Mouse (Mus musculus) hindbrain, embryonic 16.5 days (tissue): ENCODE data around the gene Fgf5. TPM values are rescaled to one million over a fixed set of nuclear protein-coding genes. Genes with fewer than 3 reads are reported as not detected.

Experiments used
- ATAC-seq: fragments of 200-750 bp; cut with Nextera tagmentation; 2 replicates; pipeline ENCODE4 v1.8.0; 2017; ENCODE audit warnings: moderate TSS enrichment, moderate library complexity
- H3K27ac ChIP-seq: fragments of 300-500 bp; sonication (generic); 2 replicates; pipeline ENCODE4 v1.5.1; 2014; ENCODE audit warnings: low read depth, mild to moderate bottlenecking, control low read depth, low read length, moderate library complexity
- H3K27me3 ChIP-seq: fragments of 300-500 bp; sonication (generic); replicated peaks from 2 replicates; pipeline ENCODE4 v1.6.1; 2014; ENCODE audit warnings: low read length; ENCODE audit not compliant: control insufficient read depth, insufficient read depth
- H3K36me3 ChIP-seq: fragments of 300-500 bp; sonication (generic); 2 replicates; pipeline ENCODE4 v1.6.1; 2014; ENCODE audit warnings: mild to moderate bottlenecking, low read length, moderate library complexity, mixed read lengths; ENCODE audit not compliant: control insufficient read depth, insufficient read depth
- H3K4me1 ChIP-seq: fragments of 300-500 bp; sonication (generic); 2 replicates; pipeline ENCODE4 v1.6.1; 2014; ENCODE audit warnings: low read depth, low read length; ENCODE audit not compliant: control insufficient read depth, insufficient read depth
- H3K4me2 ChIP-seq: fragments of 300-500 bp; sonication (generic); 2 replicates; pipeline ENCODE4 v1.6.1; 2014; ENCODE audit warnings: mild to moderate bottlenecking, low read length, control low read depth, moderate library complexity
- H3K4me3 ChIP-seq: fragments of 300-500 bp; sonication (generic); 2 replicates; pipeline ENCODE4 v1.5.1; 2014; ENCODE audit warnings: mild to moderate bottlenecking, low read length, control low read depth, moderate library complexity
- H3K9ac ChIP-seq: fragments of 300-500 bp; sonication (generic); 2 replicates; pipeline ENCODE4 v1.6.1; 2014; ENCODE audit warnings: low read depth, mild to moderate bottlenecking, control low read depth, low read length, moderate library complexity
- H3K9me3 ChIP-seq: fragments of 300-500 bp; sonication (generic); 2 replicates; pipeline ENCODE4 v1.6.1; 2014; ENCODE audit warnings: mild to moderate bottlenecking, low read length, moderate library complexity; ENCODE audit not compliant: control insufficient read depth
- WGBS: fragments of 180-500 bp; shearing (Covaris S2); extraction: QIAGEN DNeasy Blood & Tissue Kit; methylation state at CpG from one replicate; pipeline ENCODE4 v1.1.7; 2014; 5-methylcytosine and 5-hydroxymethylcytosine counted together
- polyA plus RNA-seq: library from polyadenylated mRNA; unstranded; fragments of >200 nt; fragmentation: Nextera tagmentation; extraction: Ambion mirVana; gene quantifications from 2 replicates; pipeline ENCODE4 v1.2.1, GENCODE M21; 2015

The Fgf5 gene
- polyA plus RNA-seq: 2.2 and 2.9 TPM in 2 replicates

DNA sequence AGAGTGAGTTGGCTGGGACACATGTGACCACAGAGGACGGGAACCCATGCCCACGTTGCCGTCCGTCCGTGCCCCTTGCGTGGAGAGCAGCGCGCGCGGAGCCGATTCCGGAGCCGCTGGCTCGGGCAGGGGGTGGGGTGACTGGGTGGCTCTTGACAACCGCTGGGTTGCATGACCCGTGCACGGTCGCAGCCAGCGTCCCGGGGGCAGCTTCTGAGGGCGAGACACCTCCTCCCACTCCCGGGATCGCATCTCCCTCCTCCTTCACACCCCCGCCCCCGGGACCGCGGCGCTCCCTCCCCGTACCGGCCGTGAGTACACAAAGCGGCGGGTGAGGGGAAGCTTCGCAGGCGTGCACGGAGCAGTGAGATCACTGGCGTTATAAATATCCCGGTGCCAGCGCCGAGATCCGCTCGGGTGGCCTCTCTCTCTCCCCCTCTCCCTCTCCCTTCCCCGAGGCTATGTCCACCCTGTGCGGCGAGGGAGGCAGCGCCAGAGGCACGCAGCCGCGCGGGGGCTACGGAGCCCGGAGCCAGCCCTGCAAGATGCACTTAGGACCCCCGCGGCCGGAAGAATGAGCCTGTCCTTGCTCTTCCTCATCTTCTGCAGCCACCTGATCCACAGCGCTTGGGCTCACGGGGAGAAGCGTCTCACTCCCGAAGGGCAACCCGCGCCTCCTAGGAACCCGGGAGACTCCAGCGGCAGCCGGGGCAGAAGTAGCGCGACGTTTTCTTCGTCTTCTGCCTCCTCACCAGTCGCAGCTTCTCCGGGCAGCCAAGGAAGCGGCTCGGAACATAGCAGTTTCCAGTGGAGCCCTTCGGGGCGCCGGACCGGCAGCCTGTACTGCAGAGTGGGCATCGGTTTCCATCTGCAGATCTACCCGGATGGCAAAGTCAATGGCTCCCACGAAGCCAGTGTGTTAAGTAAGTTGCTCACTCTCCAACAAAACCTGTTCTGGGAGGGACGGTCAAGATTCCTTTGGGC is at the start of gene Fgf5:
TSS of gene Fgf5 (plus strand) at position 347 of the 984 bp plus-strand sequence.
- Histone ChIP-seq H3K4me3 (peak within 1 kb of the TSS; percentile 70), H3K9me3 (no peaks in the 10 kb centered on the region), H3K27me3 (peaks cover 10% of the 10 kb centered on the region), H3K9ac (peak within 1 kb of the TSS; percentile 77), H3K4me1 (peaks cover 9% of the 10 kb centered on the region), H3K36me3 (no peaks in the 10 kb centered on the region), H3K27ac (peak within 1 kb of the TSS; percentile 12; the same call in 1 of the 2 replicates), H3K4me2 (peak within 1 kb of the TSS; percentile 99)
- peak; percentile 91 for ATAC-seq
- under 1% methylated on average over 70 of the region's 80 CpGs for WGBS

GRCm38 (mm10) chr5:98212501-98212900 is 41.5 kb upstream of the Fgf5 start:
- no peak overlapping the region for H3K9ac ChIP-seq
- no peaks in the 10 kb centered on the region for H3K36me3 ChIP-seq
- H3K9me3 ChIP-seq: no peaks in the 10 kb centered on the region
- no peak overlapping the region for H3K4me3 ChIP-seq
- H3K27me3 ChIP-seq: no peaks in the 10 kb centered on the region
- H3K27ac ChIP-seq: no peak overlapping the region
- H3K4me1 ChIP-seq: no peaks in the 10 kb centered on the region
- ATAC-seq: no peak
- WGBS: 71% methylated on average over 4 of the region's 4 CpGs
- H3K4me2 ChIP-seq: no peak overlapping the region

GRCm38 (mm10) chr5:98221956-98222355 is 32.0 kb upstream of the Fgf5 start:
- Histone ChIP-seq H3K4me2 (no peak overlapping the region), H3K27ac (no peak overlapping the region), H3K4me1 (no peaks in the 10 kb centered on the region), H3K9me3 (0 out of 2 replicates have a peak, but pooled peaks cover 3% of the 10 kb centered on the region), H3K27me3 (no peaks in the 10 kb centered on the region), H3K9ac (no peak overlapping the region), H3K36me3 (no peaks in the 10 kb centered on the region), H3K4me3 (no peak overlapping the region)
- ATAC-seq: no peak
- WGBS: 74% methylated on average over 4 of the region's 4 CpGs

DNA sequence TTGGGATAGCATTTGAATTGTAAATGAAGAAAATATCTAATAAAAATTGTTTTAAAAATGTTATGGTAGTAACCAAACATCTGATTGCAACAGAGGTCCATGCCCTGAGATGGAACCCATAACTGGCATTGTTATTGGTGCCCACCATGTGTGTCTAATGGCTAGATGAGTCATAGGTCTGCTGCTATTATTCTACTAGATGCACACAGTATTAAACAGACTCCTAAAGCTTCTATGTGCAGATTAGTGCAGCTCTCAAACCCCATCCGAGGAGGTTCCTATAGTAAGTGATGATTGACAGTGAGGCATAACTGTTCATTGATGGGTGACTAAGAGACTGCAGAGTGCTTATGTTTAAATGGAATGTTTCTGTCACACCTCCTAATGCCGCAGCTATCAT is 27.3 kb upstream of the Fgf5 start:
- H3K9me3 ChIP-seq: 0 out of 2 replicates have a peak, but pooled peaks cover 3% of the 10 kb centered on the region
- no peak for ATAC-seq
- no peaks in the 10 kb centered on the region for H3K36me3 ChIP-seq
- no peak overlapping the region for H3K4me2 ChIP-seq
- no peak overlapping the region for H3K4me3 ChIP-seq
- no peak overlapping the region for H3K9ac ChIP-seq
- H3K4me1 ChIP-seq: no peaks in the 10 kb centered on the region
- 53% methylated on average over 2 of the region's 2 CpGs for WGBS
- H3K27ac ChIP-seq: no peak overlapping the region
- H3K27me3 ChIP-seq: no peaks in the 10 kb centered on the region

- no peak overlapping the region for H3K4me3 ChIP-seq
- ATAC-seq: peak; percentile 50; the same call in 1 of the 2 replicates
- H3K27me3 ChIP-seq: no peaks in the 10 kb centered on the region
- 0 out of 2 replicates have a peak, but pooled peaks cover 3% of the 10 kb centered on the region for H3K9me3 ChIP-seq
- no peak overlapping the region for H3K4me2 ChIP-seq
- WGBS: 73% methylated on average over 6 of the region's 6 CpGs
- H3K9ac ChIP-seq: no peak overlapping the region
- no peaks in the 10 kb centered on the region for H3K36me3 ChIP-seq
- H3K4me1 ChIP-seq: no peaks in the 10 kb centered on the region
- no peak overlapping the region for H3K27ac ChIP-seq
Measured at GRCm38 (mm10) chr5:98229456-98229855, 24.5 kb upstream of the Fgf5 start.

DNA sequence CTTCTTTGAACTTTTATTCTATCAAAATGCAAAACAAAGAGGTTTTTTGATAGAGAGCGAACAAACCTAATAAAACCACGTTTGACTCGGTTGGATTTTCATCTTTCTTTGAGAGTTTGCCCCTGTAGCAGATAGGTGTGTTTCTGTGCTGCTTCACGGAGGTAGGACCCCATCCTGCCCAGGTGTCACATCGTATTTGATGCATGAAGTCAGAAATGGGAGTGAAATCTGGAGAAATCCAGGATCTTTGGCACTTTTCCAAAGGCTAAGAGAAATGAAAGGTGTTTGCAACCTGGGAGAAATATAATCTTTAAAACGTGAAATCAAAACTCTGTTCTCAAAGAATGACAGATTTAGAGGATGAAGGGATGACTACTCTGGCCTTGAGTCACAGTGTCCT is 15.5 kb upstream of the Fgf5 start:
- Histone ChIP-seq H3K27ac (no peak overlapping the region), H3K4me2 (no peak overlapping the region), H3K4me3 (no peak overlapping the region), H3K9ac (no peak overlapping the region), H3K9me3 (no peaks in the 10 kb centered on the region), H3K36me3 (no peaks in the 10 kb centered on the region), H3K27me3 (no peaks in the 10 kb centered on the region), H3K4me1 (no peaks in the 10 kb centered on the region)
- ATAC-seq: no peak
- 87% methylated on average over 6 of the region's 6 CpGs for WGBS

GRCm38 (mm10) chr5:98241322-98241829 is 12.6 kb upstream of the Fgf5 start:
- no peaks in the 10 kb centered on the region for H3K36me3 ChIP-seq
- no peak overlapping the region for H3K4me3 ChIP-seq
- H3K27me3 ChIP-seq: no peaks in the 10 kb centered on the region
- no peak overlapping the region for H3K9ac ChIP-seq
- no peak for ATAC-seq
- H3K4me2 ChIP-seq: no peak overlapping the region
- 96% methylated on average over 12 of the region's 12 CpGs for WGBS
- H3K4me1 ChIP-seq: no peaks in the 10 kb centered on the region
- no peak overlapping the region for H3K27ac ChIP-seq
- H3K9me3 ChIP-seq: no peaks in the 10 kb centered on the region

- no peak overlapping the region for H3K9ac ChIP-seq
- ATAC-seq: no peak
- H3K27me3 ChIP-seq: no peaks in the 10 kb centered on the region
- no peaks in the 10 kb centered on the region for H3K36me3 ChIP-seq
- H3K9me3 ChIP-seq: no peaks in the 10 kb centered on the region
- no peak overlapping the region for H3K27ac ChIP-seq
- H3K4me2 ChIP-seq: no peak overlapping the region
- H3K4me1 ChIP-seq: no peaks in the 10 kb centered on the region
- WGBS: 71% methylated on average over 8 of the region's 8 CpGs
- no peak overlapping the region for H3K4me3 ChIP-seq
Measured at GRCm38 (mm10) chr5:98245303-98245702, 8.7 kb upstream of the Fgf5 start.

- Histone ChIP-seq H3K9ac (no peak overlapping the region), H3K4me3 (no peak overlapping the region), H3K27ac (no peak overlapping the region), H3K4me2 (no peak overlapping the region), H3K27me3 (no peaks in the 10 kb centered on the region; the same call in 1 of the 2 replicates), H3K9me3 (no peaks in the 10 kb centered on the region), H3K36me3 (no peaks in the 10 kb centered on the region), H3K4me1 (no peaks in the 10 kb centered on the region)
- no peak for ATAC-seq
- WGBS: 59% methylated on average over 4 of the region's 4 CpGs
Measured at GRCm38 (mm10) chr5:98245976-98246375, 8.0 kb upstream of the Fgf5 start.
